Mouse (Mus musculus) ES-E14 (cell line): ENCODE results near the gene Cenpn.

ENCODE experiments used
- MAFK ChIP-seq: IDR thresholded peaks from 2 replicates; pipeline ENCODE4 v1.6.1; 2014; ENCODE audit warnings: mild to moderate bottlenecking, low read depth, low read length, inconsistent platforms; ENCODE audit not compliant: insufficient read depth
- ZNF384 ChIP-seq: IDR thresholded peaks from 2 replicates; pipeline ENCODE4 v1.6.1; 2012; ENCODE audit warnings: low read depth, low read length, inconsistent platforms

DNA sequence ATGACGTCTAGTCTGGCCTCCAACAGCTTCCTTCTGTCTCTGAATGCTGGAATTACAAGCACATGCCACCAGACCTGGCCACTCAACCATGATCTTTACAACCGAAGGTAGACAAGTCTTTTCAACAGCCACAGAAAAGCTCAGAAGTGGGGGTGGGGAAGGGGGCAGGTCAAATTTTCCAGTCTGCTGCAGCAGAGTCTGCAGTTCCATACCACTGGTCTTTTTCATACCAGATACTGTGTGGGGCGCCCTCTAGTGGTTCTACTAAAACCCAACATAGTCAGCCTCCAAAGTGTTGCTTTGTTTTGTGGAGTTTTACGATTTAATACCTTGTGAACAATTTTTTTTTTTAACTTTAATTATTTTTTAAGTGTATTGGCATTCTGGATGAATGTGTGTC lies 58.6 kb downstream of the Cenpn start:
- TF ChIP-seq ZNF384 (no peak), MAFK (no peak)
